Mouse (Mus musculus) CD4-positive, CD25-positive, alpha-beta regulatory T cell, adult 9 weeks (primary cell): ENCODE results near the gene Prkag3. TPM values are rescaled to one million over a fixed set of nuclear protein-coding genes. Genes with fewer than 3 reads are reported as not detected.

Source experiments
- polyA plus RNA-seq: library from polyadenylated mRNA; unstranded; fragments of 100-300 nt; shearing (Covaris generic); gene quantifications from one replicate; pipeline ENCODE4 v1.2.1, GENCODE M21; 2017

Gene Prkag3
- not detected for polyA plus RNA-seq

DNA sequence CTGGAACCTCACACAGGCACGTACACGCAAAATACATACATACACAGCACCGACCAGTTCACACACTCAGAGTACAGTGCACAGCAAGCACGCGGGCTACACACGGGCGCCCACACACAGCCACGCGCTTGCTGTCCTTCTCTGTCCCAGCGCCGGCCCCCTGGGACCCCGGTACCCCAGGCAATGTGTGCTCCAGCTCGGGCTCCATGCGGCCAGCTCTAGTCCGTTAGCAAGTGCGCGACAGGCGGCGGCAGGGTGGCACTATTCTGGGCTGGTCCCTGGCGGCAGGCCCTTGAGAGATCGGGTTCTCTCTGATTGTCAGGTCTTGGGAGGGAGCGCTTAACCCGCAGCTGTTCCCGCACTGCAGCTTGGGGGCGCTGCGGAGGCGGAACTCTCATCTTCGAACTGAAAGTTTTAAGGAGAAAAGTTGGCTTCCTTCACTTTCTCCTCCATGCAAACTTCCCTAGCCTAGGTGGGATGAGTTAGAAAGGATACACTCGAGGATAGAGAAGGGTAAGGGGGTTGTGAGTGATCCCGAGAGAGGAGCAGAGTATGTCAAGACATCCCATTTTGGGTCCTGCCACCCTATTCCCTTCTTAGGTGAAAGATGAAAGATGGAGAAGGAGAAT is at the start of gene Prkag3:
TSS of gene Prkag3 (minus strand) at position 579 of the 629 bp plus-strand sequence.

DNA sequence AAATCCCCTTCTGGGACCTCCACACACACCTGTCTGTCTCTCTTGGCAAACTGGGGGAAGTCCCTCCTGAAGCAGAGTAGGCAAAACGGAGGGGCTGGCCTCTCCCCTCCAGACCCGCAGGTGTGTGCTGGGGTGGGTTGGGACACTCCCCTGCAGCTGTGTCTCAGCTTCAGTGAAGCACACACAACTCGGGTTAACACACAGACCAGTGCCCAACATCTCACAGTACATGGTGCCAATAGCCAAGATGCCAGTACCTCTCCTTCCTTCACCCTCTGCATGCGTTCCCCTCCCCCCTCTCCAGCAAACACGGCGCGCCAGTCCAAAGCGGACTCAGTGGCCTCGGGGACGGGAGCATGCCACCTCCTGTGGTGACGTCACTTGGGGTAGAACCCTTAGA is 42.2 kb upstream of the Prkag3 start, which contains the start of gene Wnt10a:
TSS of gene Wnt10a (plus strand) at position 268 of the 400 bp plus-strand sequence.

DNA sequence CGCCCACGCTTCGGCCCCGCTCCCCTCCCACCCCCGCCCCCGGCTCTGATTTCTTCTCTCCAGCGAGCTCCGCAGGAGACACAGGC is 22.7 kb upstream of the Prkag3 start, which contains the start of gene Wnt6:
TSS of gene Wnt6 (plus strand) at position 48 of the 86 bp plus-strand sequence.

DNA sequence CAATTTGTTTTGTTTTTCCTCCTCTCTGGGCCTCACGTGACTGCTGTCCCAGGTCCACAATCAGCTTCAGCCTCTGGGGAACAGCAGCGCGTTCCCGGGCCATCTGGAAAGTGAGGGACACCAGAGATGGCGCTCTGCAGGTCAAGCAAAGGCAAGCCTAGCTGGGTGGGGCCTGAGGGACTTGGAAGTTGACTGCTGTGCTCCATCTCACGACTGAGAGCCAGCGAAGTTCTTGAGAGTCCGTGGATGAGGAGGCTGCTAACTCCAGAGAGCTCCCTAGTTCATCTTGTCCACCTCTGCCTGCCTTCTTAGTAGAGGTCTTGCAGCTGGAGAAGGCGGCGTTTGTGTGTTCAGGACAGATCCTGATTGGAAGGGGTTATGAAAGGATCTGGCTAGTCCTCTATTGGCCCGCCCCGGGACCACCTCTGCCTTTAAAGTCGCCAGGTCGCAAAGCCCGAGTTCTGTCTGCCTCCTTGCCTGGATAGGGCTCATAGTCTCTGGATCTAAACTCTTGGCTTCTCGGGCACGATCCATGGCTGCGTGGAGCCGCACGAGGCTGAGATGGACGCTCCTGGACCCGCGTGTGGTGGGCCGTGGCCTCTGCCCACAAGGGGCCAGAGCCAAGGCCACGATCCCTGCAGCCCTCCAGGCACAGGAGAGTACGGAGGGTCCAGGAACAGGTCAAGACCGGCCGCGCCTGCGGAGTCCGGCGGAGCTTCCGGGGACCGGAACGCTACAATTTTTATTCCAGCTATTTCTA is 35.7 kb downstream of the Prkag3 start, which contains the start of gene Cyp27a1:
TSS of gene Cyp27a1 (plus strand) at position 476 of the 760 bp plus-strand sequence.

Other genes starting within 250 kb of the Prkag3 start
- gene Cnot9, start 243.2 kb downstream of the Prkag3 start, polyA plus RNA-seq = 37.2 TPM
- gene Plcd4, start 206.3 kb downstream of the Prkag3 start, polyA plus RNA-seq = 0.65 TPM
- gene Usp37, start 204.9 kb downstream of the Prkag3 start, polyA plus RNA-seq = 21.0 TPM
- gene Zfp142, start 161.0 kb downstream of the Prkag3 start, polyA plus RNA-seq = 19.9 TPM
- 16.0 TPM for gene Bcs1l, start 160.9 kb downstream of the Prkag3 start, polyA plus RNA-seq
- 35.3 TPM for gene Rnf25, start 147.8 kb downstream of the Prkag3 start, polyA plus RNA-seq
- not detected for gene Stk36, start 147.8 kb downstream of the Prkag3 start, polyA plus RNA-seq
- 37.7 TPM for gene Ttll4, start 87.5 kb downstream of the Prkag3 start, polyA plus RNA-seq
- gene Cyp27a1, start 35.6 kb downstream of the Prkag3 start, polyA plus RNA-seq = not detected
- gene Wnt6, start 22.7 kb upstream of the Prkag3 start, polyA plus RNA-seq = not detected
- 0.29 TPM for gene Wnt10a, start 42.3 kb upstream of the Prkag3 start, polyA plus RNA-seq
- not detected for gene Cdk5r2, start 105.7 kb upstream of the Prkag3 start, polyA plus RNA-seq
- gene Fev, start 136.2 kb upstream of the Prkag3 start, polyA plus RNA-seq = not detected
- gene Cryba2, start 143.9 kb upstream of the Prkag3 start, polyA plus RNA-seq = not detected
- not detected for gene Cfap65, start 186.4 kb upstream of the Prkag3 start, polyA plus RNA-seq
- 0.11 TPM for gene Ihh, start 202.5 kb upstream of the Prkag3 start, polyA plus RNA-seq